Mouse (Mus musculus) heart, adult 2 months (tissue): ENCODE results near the gene Mef2d.

ENCODE experiments used
- CTCF ChIP-seq: fragments of 200-600 bp; IDR thresholded peaks from 2 replicates; pipeline ENCODE4 v1.8.1; 2022; ENCODE audit warnings: antibody characterized with exemption, mild to moderate bottlenecking, moderate library complexity
- EP300 ChIP-seq: fragments of 200-500 bp; IDR thresholded peaks from 2 replicates; pipeline ENCODE4 v1.6.1; 2011; ENCODE audit warnings: low read depth, low read length, control low read depth; ENCODE audit not compliant: insufficient read depth
- POLR2A ChIP-seq: fragments of 200-500 bp; IDR thresholded peaks from 2 replicates; pipeline ENCODE4 v1.6.1; 2011; ENCODE audit warnings: mild to moderate bottlenecking, low read depth, low read length, control low read depth; ENCODE audit not compliant: insufficient read depth

GRCm38 (mm10) chr3:88114396-88114795 is 27.8 kb upstream of the Mef2d start:
- no peak for TF ChIP-seq CTCF
- TF ChIP-seq POLR2A = no peak
- TF ChIP-seq EP300 = no peak
